Mouse (Mus musculus) CH12.LX (cell line): Measurements from ENCODE around the gene Ldlrad3.

ENCODE experiments used
- BHLHE40 ChIP-seq: IDR thresholded peaks from 2 replicates; pipeline ENCODE4 v1.6.1; 2011; ENCODE audit warnings: mild to moderate bottlenecking, low read depth, low read length, improper control_type of control experiment
- CTCF ChIP-seq, 2 experiments: IDR thresholded peaks in 1 of 2; conservative IDR thresholded peaks in 1 of 2; 2 replicates each; pipeline ENCODE4 v1.5.1; 2011 to 2012; ENCODE audit warnings: low read depth in 2 of 2, low read length in 2 of 2, improper control_type of control experiment in 1 of 2, inconsistent platforms in 1 of 2, mild to moderate bottlenecking in 1 of 2, moderate library complexity in 1 of 2
- NELFE ChIP-seq: IDR thresholded peaks from 2 replicates; pipeline ENCODE4 v1.6.1; 2011; ENCODE audit warnings: low read depth, low read length, improper control_type of control experiment

- no peak for TF ChIP-seq NELFE
- no peak for TF ChIP-seq CTCF (conservative IDR thresholded peaks at IDR 0.05 in 1 of 2, IDR thresholded peaks at IDR 0.05 in 1 of 2; ENCODE audit: low read depth in 2 of 2, low read length in 2 of 2)
- TF ChIP-seq BHLHE40, result no peak
Observed at GRCm38 (mm10) chr2:102046481-102046880, 139.7 kb downstream of the Ldlrad3 start.
